Mouse (Mus musculus) thymus, adult 2 months (tissue): ENCODE results near the gene Plekha3. TPM values are rescaled to one million over a fixed set of nuclear protein-coding genes. Genes with fewer than 3 reads are reported as not detected.

Experiments
- DNase-seq: peaks from one replicate; pipeline ENCODE4 v3.0.0; 2021
- H3K27ac ChIP-seq: fragments of 200-500 bp; 2 replicates; pipeline ENCODE4 v1.5.1; 2012; ENCODE audit warnings: low read length, control low read depth; ENCODE audit not compliant: control insufficient read depth, insufficient read depth
- H3K27me3 ChIP-seq: fragments of 200-500 bp; 2 replicates; pipeline ENCODE4 v1.6.1; 2012; ENCODE audit warnings: mild to moderate bottlenecking, low read length, moderate library complexity, mixed read lengths; ENCODE audit not compliant: control insufficient read depth, insufficient read depth
- H3K36me3 ChIP-seq: fragments of 200-500 bp; 2 replicates; pipeline ENCODE4 v1.6.1; 2012; ENCODE audit warnings: mild to moderate bottlenecking, low read length, moderate library complexity; ENCODE audit not compliant: control insufficient read depth, insufficient read depth
- H3K4me1 ChIP-seq: fragments of 200-500 bp; replicated peaks from 2 replicates; pipeline ENCODE4 v1.6.1; 2012; ENCODE audit warnings: low read length; ENCODE audit not compliant: control insufficient read depth, insufficient read depth
- H3K4me3 ChIP-seq: fragments of 200-500 bp; 2 replicates; pipeline ENCODE4 v1.5.1; 2012; ENCODE audit warnings: mild to moderate bottlenecking, low read length, control low read depth, moderate library complexity; ENCODE audit not compliant: control insufficient read depth, insufficient read depth
- CTCF ChIP-seq: fragments of 200-500 bp; IDR thresholded peaks from 2 replicates; pipeline ENCODE4 v1.5.1; 2012; ENCODE audit warnings: mild to moderate bottlenecking, control low read depth, low read length, moderate library complexity, borderline replicate concordance; ENCODE audit not compliant: control insufficient read depth, poor library complexity, insufficient read depth; ENCODE audit errors: extremely low read depth
- POLR2A ChIP-seq: fragments of 200-500 bp; IDR thresholded peaks from 2 replicates; pipeline ENCODE4 v1.6.1; 2012; ENCODE audit warnings: mild to moderate bottlenecking, low read length, control low read depth, moderate library complexity; ENCODE audit not compliant: control insufficient read depth, poor library complexity, insufficient read depth; ENCODE audit errors: extremely low read depth
- WGBS: fragments of 180-500 bp; shearing (Covaris S2); methylation state at CpG from one replicate; pipeline ENCODE4 v1.1.7; 2018; 5-methylcytosine and 5-hydroxymethylcytosine counted together
- polyA plus RNA-seq: library from polyadenylated mRNA; depleted of rRNA; stranded (reverse); fragments of >200 nt; gene quantifications from 2 replicates; pipeline ENCODE4 v1.2.3, GENCODE M21; 2012; rRNA removed

The Plekha3 gene
- polyA plus RNA-seq: 12.9 and 13.7 TPM in 2 replicates

- Histone ChIP-seq H3K27me3 (no peaks in the 10 kb centered on the region), H3K36me3 (no peaks in the 10 kb centered on the region), H3K4me3 (peak within 1 kb of the TSS; percentile 68), H3K4me1 (peaks cover 15% of the 10 kb centered on the region), H3K27ac (no peak within 1 kb of the TSS)
- WGBS: 3% methylated on average over 52 of the region's 52 CpGs
- TF ChIP-seq POLR2A: no peak
- 0 out of 2 replicates have a peak, but pooled peaks have one; percentile 13 for TF ChIP-seq CTCF
- DNase-seq: peak; percentile 79
Measured at GRCm38 (mm10) chr2:76674725-76675427, at the start of gene Plekha3. Gene Plekha3, plus strand, starts transcription at chr2:76675281.

- no peaks in the 10 kb centered on the region for H3K27me3 ChIP-seq
- no peaks in the 10 kb centered on the region for H3K4me1 ChIP-seq
- no peak for DNase-seq
- no peak overlapping the region for H3K4me3 ChIP-seq
- H3K27ac ChIP-seq: no peak overlapping the region
- WGBS: 97% methylated on average over 12 of the region's 12 CpGs
- no peaks in the 10 kb centered on the region for H3K36me3 ChIP-seq
- TF ChIP-seq POLR2A (no peak), CTCF (no peak)
Measured at GRCm38 (mm10) chr2:76630293-76630692, 44.8 kb upstream of the Plekha3 start.

DNA sequence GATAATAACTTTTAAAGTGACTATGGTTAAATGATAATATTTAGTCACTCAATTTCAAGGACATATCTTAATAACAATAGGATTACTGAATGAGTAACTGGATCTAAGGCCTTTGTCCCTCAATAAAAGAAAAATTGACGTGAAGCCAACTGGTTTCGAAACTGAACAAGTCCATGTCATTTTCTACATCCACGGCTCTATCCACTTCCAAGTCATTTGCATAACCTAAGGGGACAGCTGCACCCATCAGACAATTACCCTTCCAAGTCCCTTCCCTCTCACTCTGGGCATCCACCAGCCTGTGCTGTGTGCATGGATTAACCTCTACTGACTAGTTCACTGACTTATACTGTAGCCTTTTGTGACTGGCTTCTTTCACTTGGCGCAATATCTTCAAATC is 43.5 kb upstream of the Plekha3 start:
- no peak for DNase-seq
- no peak for TF ChIP-seq CTCF
- no peak for TF ChIP-seq POLR2A

GRCm38 (mm10) chr2:76639637-76640036 is 35.4 kb upstream of the Plekha3 start:
- no peak overlapping the region for H3K27ac ChIP-seq
- no peaks in the 10 kb centered on the region for H3K36me3 ChIP-seq
- DNase-seq: no peak
- TF ChIP-seq CTCF (no peak), POLR2A (no peak)
- 98% methylated on average over 2 of the region's 2 CpGs for WGBS
- no peak overlapping the region for H3K4me3 ChIP-seq
- no peaks in the 10 kb centered on the region for H3K4me1 ChIP-seq
- H3K27me3 ChIP-seq: no peaks in the 10 kb centered on the region

More for the DNA sequence above, 43.5 kb upstream of the Plekha3 start:
- no peaks in the 10 kb centered on the region for H3K4me1 ChIP-seq
- WGBS: 96% methylated on average over 4 of the region's 4 CpGs
- no peaks in the 10 kb centered on the region for H3K27me3 ChIP-seq
- H3K4me3 ChIP-seq: no peak overlapping the region
- no peaks in the 10 kb centered on the region for H3K36me3 ChIP-seq
- H3K27ac ChIP-seq: no peak overlapping the region

- no peak for TF ChIP-seq POLR2A
- no peak for TF ChIP-seq CTCF
- no peaks in the 10 kb centered on the region for H3K27me3 ChIP-seq
- H3K27ac ChIP-seq: no peak overlapping the region
- H3K36me3 ChIP-seq: no peaks in the 10 kb centered on the region
- H3K4me1 ChIP-seq: peaks cover 5% of the 10 kb centered on the region
- no peak for DNase-seq
- no peak overlapping the region for H3K4me3 ChIP-seq
Measured at GRCm38 (mm10) chr2:76643801-76644200, 31.3 kb upstream of the Plekha3 start.

DNA sequence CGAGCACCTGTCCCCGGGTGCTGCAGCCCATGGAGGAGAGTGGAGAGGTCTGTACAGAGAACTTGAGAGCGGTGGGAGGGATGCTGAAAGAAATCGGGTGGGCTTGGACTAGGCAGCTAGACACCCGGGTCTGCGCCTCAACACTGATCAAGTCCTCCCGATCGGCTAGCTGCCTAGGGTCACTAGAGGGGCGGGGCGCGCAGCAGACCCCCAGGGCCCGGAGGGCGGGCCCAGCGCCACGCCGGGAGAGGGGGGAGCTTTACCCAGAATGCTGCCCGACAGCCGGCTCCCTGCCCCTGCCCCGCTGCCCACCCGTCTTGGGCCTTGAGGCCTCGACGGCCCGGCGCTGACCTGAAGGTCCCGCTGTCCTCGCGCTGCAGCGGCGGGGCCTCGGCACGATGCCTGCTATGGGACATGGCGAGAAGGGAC is 27.6 kb upstream of the Plekha3 start:
- H3K27me3 ChIP-seq: no peaks in the 10 kb centered on the region
- H3K4me1 ChIP-seq: peaks cover 5% of the 10 kb centered on the region
- no peaks in the 10 kb centered on the region for H3K36me3 ChIP-seq
- H3K4me3 ChIP-seq: peak overlapping the region; percentile 89
- no peak for DNase-seq
- no peak for TF ChIP-seq CTCF
- TF ChIP-seq POLR2A: no peak
- WGBS: 1% methylated on average over 31 of the region's 32 CpGs
- H3K27ac ChIP-seq: no peak overlapping the region
